Comparison of ENCODE assay signal across 15 mouse cellular contexts in genomic region chr10:62517511-62517910, GRCm38 (mm10).
"Had no signal": no experiment of that assay in that cellular context is flagged by ENCODE, and none has a peak within 500 bp of the region (broad histone marks: within the 10 kb centered on the region; RNA-seq: fewer than 3 reads in every experiment).

No protein-coding gene starts in this region.

- DNase-seq: kidney, adult 18-20 months; kidney, postnatal 10 days; kidney, postnatal 4 days; left cerebral cortex, postnatal 4 days; midbrain, embryonic 14.5 days; thymus, adult 18-20 months; thymus, postnatal 25 days had no signal

- H3K4me1 ChIP-seq: intestine, embryonic 15.5 days; limb, embryonic 13.5 days; midbrain, embryonic 10.5 days; neural tube, embryonic 12.5 days had no signal

- H3K36me3 ChIP-seq: intestine, embryonic 15.5 days; limb, embryonic 13.5 days; liver, embryonic 15.5 days; midbrain, embryonic 10.5 days; neural tube, embryonic 12.5 days had no signal

- H3K27ac ChIP-seq: intestine, embryonic 15.5 days; layer of hippocampus, adult 2 months; limb, embryonic 13.5 days; liver, embryonic 15.5 days; midbrain, embryonic 10.5 days; neural tube, embryonic 12.5 days; stomach, postnatal 0 days had no signal

- H3K9me3 ChIP-seq: intestine, embryonic 15.5 days; limb, embryonic 13.5 days; liver, embryonic 15.5 days; midbrain, embryonic 10.5 days; neural tube, embryonic 12.5 days had no signal

- H3K4me3 ChIP-seq: intestine, embryonic 15.5 days; layer of hippocampus, adult 2 months; limb, embryonic 13.5 days; liver, embryonic 15.5 days; midbrain, embryonic 10.5 days; myocyte; neural tube, embryonic 12.5 days had no signal

- H3K27me3 ChIP-seq: intestine, embryonic 15.5 days; limb, embryonic 13.5 days; liver, embryonic 15.5 days; neural tube, embryonic 12.5 days had no signal

- ATAC-seq: intestine, embryonic 15.5 days had no signal
